Mouse (Mus musculus): ENCODE measurements around the gene Gm49776.

DNA sequence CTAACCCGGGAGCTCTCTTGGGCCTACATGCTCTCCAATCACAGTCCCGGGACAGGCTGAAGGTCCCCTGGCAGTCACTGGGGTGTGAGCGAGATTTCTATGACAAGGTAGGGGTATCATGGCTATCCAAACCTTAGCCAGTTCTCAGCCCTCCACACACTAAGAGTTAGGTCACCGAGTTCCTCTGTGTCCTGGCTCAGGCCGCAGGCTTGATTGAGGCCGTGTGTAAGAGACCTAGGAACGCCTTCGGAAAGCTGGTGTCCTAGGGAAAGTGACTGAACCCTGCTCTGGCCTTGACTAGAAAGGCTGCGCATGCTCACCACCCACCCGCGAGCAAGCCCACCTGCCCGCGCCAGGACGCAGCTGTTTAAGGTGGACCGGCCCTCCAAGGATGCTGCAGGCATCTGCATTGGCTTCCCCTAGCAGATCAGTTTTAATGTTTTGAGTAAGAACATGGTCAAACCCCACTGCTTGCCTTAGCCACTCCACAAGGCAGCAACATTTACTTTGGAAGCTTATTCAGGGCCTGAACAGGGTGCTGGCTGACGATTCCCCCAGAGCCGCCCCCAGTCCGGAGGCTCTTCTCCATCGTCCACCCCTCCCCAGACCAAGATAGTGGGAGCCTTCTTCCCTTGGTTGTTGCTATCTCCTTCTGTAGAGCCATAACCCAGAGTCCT, 22.6 kb downstream of the Gm49776 start:
- TF ChIP-seq CTCF (IDR thresholded peaks at IDR 0.05; ENCODE audit: borderline replicate concordance, control insufficient read depth, extremely low read depth, insufficient read depth, low read length, poor library complexity) = no peak
- no peak for TF ChIP-seq POLR2A (IDR thresholded peaks at IDR 0.05; ENCODE audit: control insufficient read depth, extremely low read depth, insufficient read depth, low read length, poor library complexity)
